Comparison of ENCODE assay signal across 8 mouse cellular contexts in the genomic region with DNA sequence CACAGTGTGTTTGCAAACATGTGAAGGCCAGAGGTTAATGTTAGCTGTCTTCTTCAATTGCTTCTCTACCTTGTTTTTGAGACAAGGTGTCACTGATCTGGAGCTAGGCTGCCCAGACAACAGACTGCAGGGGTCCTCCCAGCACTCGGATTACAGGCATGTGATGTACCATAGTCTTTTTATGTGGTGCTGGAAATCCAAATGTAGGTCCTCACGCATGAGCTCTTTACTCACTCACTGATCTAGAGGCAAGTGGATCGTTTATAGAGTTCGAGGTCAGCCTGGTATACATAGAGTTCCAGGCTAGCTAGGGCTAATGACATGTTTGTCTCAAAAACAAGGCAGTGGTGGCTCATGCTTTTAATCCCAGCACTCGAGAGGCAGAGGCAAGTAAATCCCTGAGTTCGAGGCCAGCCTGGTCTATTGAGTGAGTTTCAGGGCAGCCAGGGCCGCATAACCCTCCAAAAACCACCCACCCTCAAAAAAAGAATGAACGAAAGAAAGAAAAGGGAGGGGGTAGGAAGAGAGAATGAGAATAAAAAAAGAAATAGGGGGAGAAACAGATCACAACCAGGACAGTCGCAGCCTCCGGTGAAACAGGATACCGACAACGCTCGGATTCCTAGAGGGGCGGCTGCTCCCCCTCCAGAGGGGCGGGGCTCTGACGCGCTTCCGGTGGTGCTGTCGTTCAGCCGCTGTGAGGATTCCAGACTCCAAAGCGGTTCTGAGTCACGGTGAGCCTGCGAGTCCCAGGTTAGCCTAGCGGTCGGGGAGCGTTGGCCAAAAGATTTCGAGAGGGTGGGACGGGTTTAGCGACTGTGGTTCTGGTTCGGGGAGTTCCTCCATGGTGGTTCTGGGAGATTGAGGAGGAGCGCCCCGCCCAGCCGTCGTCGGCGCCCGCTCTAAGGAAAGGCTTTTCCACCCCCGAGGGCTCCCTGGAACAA. TPM values are rescaled to one million over a fixed set of nuclear protein-coding genes. Genes with fewer than 3 reads are reported as not detected.
DNase-seq lines count a peak whose midpoint lies in the region; ATAC-seq lines count a peak whose summit lies in the region.

Gene Zscan21, plus strand, starts transcription at position 649 of the 944 bp plus-strand sequence.

- peak; percentile 99 for ATAC-seq in inflammation-experienced regulatory T-cells, adult 6 months
- ATAC-seq in megakaryocyte-erythroid progenitor cell, adult 5-6 weeks (replicated peaks; ENCODE audit: low FRiP score, low TSS enrichment, poor library complexity, severe bottlenecking), result peak; percentile 100

- intact Hi-C loops in gastrocnemius, postnatal 14 days (cut with DNase I; ENCODE audit: low total_unique reads), result no loop called here
- intact Hi-C loops in left cerebral cortex, postnatal 10 days (cut with DNase I), result no loop called here

- peak; percentile 94 to 97 for DNase-seq in adrenal gland, adult (ENCODE audit: inconsistent age in 2 of 2, low spot score in 1 of 2)
- DNase-seq in embryo, embryonic 10.5 days (ENCODE audit: low spot score), result peak; percentile 94
- DNase-seq in gastrocnemius, postnatal 14 days, result peak; percentile 91
- DNase-seq in left cerebral cortex, postnatal 10 days (ENCODE audit: extremely low spot score in 1 of 2, low spot score in 2 of 2), result peak; percentile 79 to 92
- peak; percentile 90 for DNase-seq in right cerebral cortex, postnatal 25 days
- peak; percentile 82 to 89 for DNase-seq in urinary bladder, postnatal 4 days (ENCODE audit: low spot score in 2 of 2)

RNA-seq across cellular contexts. Expression of gene Zscan21, which starts in this region (rescaled TPM):
- total RNA-seq in gastrocnemius, postnatal 14 days (2021), result 10 to 100 TPM; 10.3 to 10.6 TPM
- 10 to 100 TPM; 18.6 to 21.0 (median 19.1) TPM for polyA plus RNA-seq in inflammation-experienced regulatory T-cells, adult 6 months (2017; shearing (Covaris generic))
- total RNA-seq in left cerebral cortex, postnatal 10 days (2021), result 10 to 100 TPM; 21.8 to 26.1 TPM
- 14.4 and 18.0 TPM in 2 replicates for total RNA-seq in megakaryocyte-erythroid progenitor cell, adult 5-6 weeks (2014; fragmentation: Nextera tagmentation)
- total RNA-seq in megakaryocyte-erythroid progenitor cell, adult 5-6 weeks (2017), result 10.8 and 16.5 TPM in 2 replicates

Comparison
In these comparisons a context has a peak if more than half of its experiments do, and no peak if none do; other contexts are left out.
1. Peak in every context shown above with its lines: DNase-seq and ATAC-seq.